In the genomic region with DNA sequence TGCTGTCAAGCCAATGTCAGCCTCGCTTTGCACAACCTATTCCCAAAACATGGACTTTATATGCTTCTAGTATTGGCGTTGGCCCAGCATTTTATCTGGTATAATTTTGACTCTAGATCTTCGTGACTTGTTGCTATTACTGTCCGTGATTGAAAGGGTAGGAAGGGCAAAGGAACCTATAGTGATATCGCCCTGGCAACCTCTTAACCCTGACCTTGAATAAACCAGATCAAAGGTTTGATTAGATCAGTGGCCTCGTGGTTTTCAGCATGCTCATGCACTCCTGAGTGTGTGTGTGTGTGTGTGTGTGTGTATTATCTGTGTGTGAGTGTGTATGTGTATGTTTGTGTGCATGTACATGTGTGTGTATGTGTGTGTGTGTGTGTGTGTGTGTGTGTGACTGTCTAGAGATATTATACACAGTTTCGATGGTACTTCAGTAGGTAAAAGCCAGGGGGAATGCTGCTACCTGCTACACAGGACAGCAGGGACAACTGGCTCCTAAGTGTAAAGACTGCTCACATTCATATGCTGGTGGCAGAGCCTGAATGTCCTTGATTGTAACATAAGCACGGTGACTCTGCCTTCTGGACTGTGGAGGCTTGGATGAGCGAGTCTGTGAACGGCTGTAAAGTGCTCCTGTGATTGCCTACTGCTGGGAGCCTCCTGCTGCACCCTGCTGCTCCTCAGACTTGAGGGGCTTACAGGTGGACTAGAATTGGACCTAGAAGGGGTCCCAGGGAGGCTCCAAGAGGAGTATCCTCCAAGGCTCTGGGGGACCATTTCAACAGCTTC, we compare ENCODE assay signal across 26 mouse cellular contexts. TPM values are rescaled to one million over a fixed set of nuclear protein-coding genes. Genes with fewer than 3 reads are reported as not detected.
A peak's percentile ranks its signal among the peaks of the same experiment; 100 is the strongest.
DNase-seq lines count a peak whose midpoint lies in the region; ATAC-seq and TF ChIP-seq lines count a peak whose summit lies in the region.
"Had no signal": no experiment of that assay in that cellular context is flagged by ENCODE, and none has a peak within 500 bp of the region (broad histone marks: within the 10 kb centered on the region; RNA-seq: fewer than 3 reads in every experiment).

No protein-coding gene starts in this region.

- WGBS in kidney, adult 2 months = 64% methylated on average over 10 of the region's 10 CpGs

- no peak for TF ChIP-seq CTCF in kidney, adult 2 months (conservative IDR thresholded peaks at IDR 0.05; ENCODE audit: insufficient read depth, insufficient read length, low read depth, low read length)

- no peaks in the 10 kb centered on the region for H3K36me3 ChIP-seq in kidney, adult 2 months (ENCODE audit: control insufficient read depth, insufficient read depth, low read length)
- H3K36me3 ChIP-seq: heart, embryonic 15.5 days; kidney, embryonic 15.5 days; limb, embryonic 12.5 days; liver, embryonic 15.5 days had no signal

- no peak for TF ChIP-seq POLR2A in kidney, adult 2 months (IDR thresholded peaks at IDR 0.05; ENCODE audit: low read depth, low read length)

- no peaks in the 10 kb centered on the region for H3K27me3 ChIP-seq in kidney, adult 2 months (replicated peaks; ENCODE audit: control insufficient read depth, insufficient read depth, low read length)
- H3K27me3 ChIP-seq: heart, embryonic 15.5 days; kidney, embryonic 15.5 days; limb, embryonic 12.5 days had no signal

- H3K4me1 ChIP-seq in kidney, adult 2 months (ENCODE audit: control insufficient read depth, insufficient read depth, low read length) = peaks cover 13% of the 10 kb centered on the region

- no peak overlapping the region for H3K4me3 ChIP-seq in kidney, adult 2 months (ENCODE audit: insufficient read depth, low read depth, low read length)
- H3K4me3 ChIP-seq: heart, adult 2 months; heart, embryonic 15.5 days; kidney, embryonic 15.5 days; left cerebral cortex, adult 2 months; limb, embryonic 12.5 days; liver, embryonic 15.5 days had no signal

- peak; percentile 27 for ATAC-seq in inflammation-experienced regulatory T-cells, adult 6 months
- ATAC-seq in erythroid progenitor cell, adult 5-6 weeks (replicated peaks; ENCODE audit: low FRiP score, poor library complexity, severe bottlenecking) = no peak
- ATAC-seq: forebrain, embryonic 14.5 days; hindbrain, postnatal 0 days; intestine, postnatal 0 days; midbrain, embryonic 16.5 days had no signal

- peak; percentile 58 for DNase-seq in adrenal gland, adult 2 months
- DNase-seq in adrenal gland, adult 18-20 months (ENCODE audit: low spot score in 2 of 2) = no peak
- DNase-seq in kidney, adult 2 months = no peak
- no peak for DNase-seq in kidney, adult 11 months
- peak; percentile 61 for DNase-seq in CD4-positive, CD25-positive, alpha-beta regulatory T cell, adult 2 months (ENCODE audit: low read depth, low spot score)
- DNase-seq: cerebellum, adult 8-10 months; cerebellum, postnatal 36 days; gastrocnemius, postnatal 36 days; heart, adult 2 months; kidney, postnatal 25 days; lung, embryonic 14.5 days; lung, postnatal 14 days; retina, postnatal 1 day; right cerebral cortex, postnatal 14 days; thymus, postnatal 25 days had no signal

- H3K27ac ChIP-seq in kidney, adult 2 months (ENCODE audit: insufficient read depth, low read depth, low read length) = 0 out of 2 replicates have a peak overlapping the region, but pooled peaks have one; percentile 7
- H3K27ac ChIP-seq: heart, adult 2 months; heart, embryonic 15.5 days; hindbrain, postnatal 0 days; kidney, embryonic 15.5 days; left cerebral cortex, adult 2 months; limb, embryonic 12.5 days; liver, embryonic 15.5 days had no signal

RNA-seq across cellular contexts. Expression of a gene that starts 40.8 kb away (rescaled TPM):
- total RNA-seq in adrenal gland, adult 2 months (2021) = 10 to 100 TPM; 45.6 to 76.4 TPM
- polyA plus RNA-seq in adrenal gland, adult 2 months (2012; rRNA removed) = 22.6 and 25.3 TPM in 2 replicates
- total RNA-seq in adrenal gland, adult 18-20 months (2021) = 10 to 100 TPM; 49.3 to 58.6 TPM
- polyA plus RNA-seq in kidney, adult 2 months (2012; rRNA removed) = 14.1 and 14.9 TPM in 2 replicates
- 10 to 100 TPM; 25.3 to 58.2 (median 55.2) TPM for polyA plus RNA-seq in inflammation-experienced regulatory T-cells, adult 6 months (2017; shearing (Covaris generic))
- total RNA-seq in erythroid progenitor cell, adult 5-6 weeks (2015; ENCODE audit: low replicate concordance) = 2.5 and 6.5 TPM in 2 replicates
- 1.9 and 2.6 TPM in 2 replicates for total RNA-seq in erythroid progenitor cell, adult 5-6 weeks (2017; ENCODE audit: low replicate concordance)

Comparison
In these comparisons a context has a peak if more than half of its experiments do, and no peak if none do; other contexts are left out.
1. DNase-seq: peak in adrenal gland, adult 2 months (single experiment) and CD4-positive, CD25-positive, alpha-beta regulatory T cell, adult 2 months (single experiment); none in adrenal gland, adult 18-20 months (0 of 2), kidney, adult 2 months (single experiment) and kidney, adult 11 months (single experiment).
2. RNA of a gene that starts 40.8 kb away (total RNA-seq): 45.6 to 76.4 TPM in adrenal gland, adult 2 months and 49.3 to 58.6 TPM in adrenal gland, adult 18-20 months; 1.9 to 6.5 TPM in erythroid progenitor cell, adult 5-6 weeks; every median in the first group is over 4 times any median in the second.